Mouse (Mus musculus) hindlimb bud, embryonic 11.5 days (tissue): ENCODE results near the gene Slc10a6.

Experiments used
- DNase-seq: peaks from one replicate; pipeline ENCODE4 v3.0.0-alpha.2; 2012; ENCODE audit warnings: low read depth, low spot score; ENCODE audit errors: extremely low spot score

The Slc10a6 gene

DNA sequence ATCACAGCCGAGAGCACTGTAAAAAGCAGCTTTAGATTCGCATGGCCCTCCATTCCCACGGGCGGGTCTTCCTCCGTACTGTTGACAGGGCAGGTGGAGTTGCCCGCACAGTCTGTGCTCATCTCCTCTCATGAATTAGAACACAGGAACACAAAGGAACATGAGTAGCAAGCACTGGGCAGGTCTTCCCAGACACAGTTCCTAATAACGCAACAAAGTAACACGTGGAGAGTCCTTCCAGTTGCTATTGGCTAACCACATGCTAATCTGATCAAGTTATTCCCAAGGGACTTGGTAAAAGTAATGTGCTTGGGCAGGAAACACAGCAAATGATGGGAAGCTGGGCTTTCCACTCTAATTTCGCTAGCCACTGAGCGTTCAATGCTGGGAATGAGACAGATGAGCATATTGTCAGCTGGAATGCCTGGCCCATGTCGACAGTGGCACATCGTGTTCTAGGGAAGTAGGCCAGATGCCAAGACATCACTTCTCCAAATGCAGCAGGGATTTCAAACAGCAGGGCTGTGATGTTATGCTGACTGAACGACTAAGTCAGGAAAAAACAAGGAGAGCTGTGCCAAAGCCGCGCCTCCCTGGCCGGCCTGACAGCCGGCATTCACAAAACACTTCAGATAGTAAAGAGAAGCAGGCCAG, at the start of gene Slc10a6:
TSS of gene Slc10a6 (minus strand) at position 293 of the 654 bp plus-strand sequence.
- no peak for DNase-seq

DNA sequence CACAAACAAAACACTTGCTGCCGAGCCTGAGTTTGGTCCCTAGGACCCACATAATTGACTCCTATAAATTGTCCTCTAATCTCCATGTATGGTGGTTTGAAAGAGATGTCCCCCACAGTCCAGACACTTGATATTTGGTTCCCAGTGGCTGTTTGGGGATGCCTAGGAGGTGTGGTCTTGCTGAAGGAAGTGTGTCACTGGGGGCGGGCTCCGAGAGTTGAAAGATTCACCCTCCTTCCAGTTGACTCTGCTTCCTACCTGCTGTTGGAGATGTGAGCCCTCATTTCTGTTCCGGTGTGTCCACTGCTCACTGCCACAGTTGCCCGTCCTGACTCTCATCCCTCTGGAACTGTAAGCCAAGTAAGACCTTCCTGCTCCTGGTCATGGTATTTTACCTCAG, 49.8 kb upstream of the Slc10a6 start:
- DNase-seq, result no peak

DNA sequence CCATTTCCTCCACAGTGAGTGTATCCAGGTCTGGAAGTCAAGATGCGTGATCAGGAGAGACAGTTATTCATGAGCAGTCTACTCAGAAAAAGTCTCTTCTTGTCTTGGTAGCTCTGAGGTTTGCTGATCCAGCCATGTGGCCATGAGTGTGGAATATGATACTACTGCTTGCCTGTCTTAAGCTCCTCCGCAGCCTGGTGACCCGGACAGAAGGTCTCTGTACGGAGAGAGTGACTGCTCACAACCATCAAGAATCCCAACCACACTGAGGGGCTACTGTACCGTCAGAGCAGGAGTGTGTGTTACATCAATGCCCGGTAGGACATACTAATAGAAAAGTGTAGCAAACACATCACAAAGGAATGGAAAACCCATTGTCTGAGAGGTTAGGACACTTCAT, 48.7 kb upstream of the Slc10a6 start:
- no peak for DNase-seq

DNA sequence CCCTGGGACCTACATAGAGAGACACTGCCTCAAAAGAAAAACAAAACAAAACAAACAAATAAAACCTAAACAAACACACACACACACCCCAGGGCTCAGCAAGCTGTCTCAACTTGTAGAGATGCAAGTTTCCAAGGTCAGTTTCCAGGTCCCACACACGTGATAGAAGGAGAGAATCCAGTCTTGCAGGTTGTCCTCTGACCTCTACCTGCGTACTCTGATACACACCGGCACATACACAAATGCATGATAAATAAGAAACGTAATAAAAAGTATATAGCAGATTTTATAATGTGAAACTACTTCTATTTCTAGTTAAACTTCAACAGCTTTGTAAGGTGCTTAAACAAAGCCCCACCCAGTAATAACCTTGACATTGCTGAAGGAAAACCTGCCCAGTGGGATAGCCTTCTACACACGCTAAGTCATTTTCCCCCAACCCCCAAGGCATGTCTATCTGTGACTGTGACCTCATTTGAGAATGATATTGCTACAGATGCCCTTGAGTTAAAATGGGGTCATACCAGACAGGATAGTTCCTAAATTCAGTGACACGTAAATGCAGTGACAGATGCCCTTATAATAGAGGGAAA, 47.2 kb upstream of the Slc10a6 start:
- no peak for DNase-seq

DNA sequence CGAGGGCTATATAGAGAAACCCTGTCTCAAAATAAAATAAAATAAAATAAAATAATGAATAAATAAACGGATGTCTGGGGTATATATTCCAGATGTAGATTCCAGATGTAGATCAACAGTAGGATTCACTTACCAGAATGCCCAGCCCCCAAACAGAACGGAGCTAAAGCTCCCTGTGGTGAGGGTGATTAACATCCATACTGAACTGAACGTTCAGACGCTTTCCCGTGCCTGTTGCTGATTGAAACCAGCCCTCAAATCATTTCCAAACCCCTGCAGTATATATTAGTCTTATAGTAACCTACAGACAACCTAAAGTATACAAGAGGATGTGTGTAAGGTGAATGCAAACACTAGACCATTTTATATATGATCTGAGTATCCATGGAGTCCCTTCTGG, 45.3 kb upstream of the Slc10a6 start:
- DNase-seq, result no peak

DNA sequence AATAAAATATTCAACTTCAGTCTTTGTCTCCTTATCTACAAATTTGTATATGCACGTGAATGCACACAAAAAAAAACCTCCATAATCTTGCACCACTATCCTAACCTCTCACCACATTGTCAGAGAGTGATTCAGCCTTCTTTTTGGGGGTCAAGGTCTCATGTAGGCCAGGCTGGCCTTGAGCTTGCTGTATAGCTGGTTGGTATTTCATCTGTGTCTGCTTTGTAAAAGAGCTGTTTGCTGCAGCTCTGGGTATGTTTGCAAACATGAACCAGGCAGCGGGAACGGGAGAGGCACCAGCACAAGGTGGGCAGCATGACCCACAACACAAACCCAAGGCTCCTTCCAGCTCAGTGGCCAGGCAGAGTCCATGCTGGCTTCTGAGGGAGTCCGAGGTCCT, 44.4 kb upstream of the Slc10a6 start:
- no peak for DNase-seq

DNA sequence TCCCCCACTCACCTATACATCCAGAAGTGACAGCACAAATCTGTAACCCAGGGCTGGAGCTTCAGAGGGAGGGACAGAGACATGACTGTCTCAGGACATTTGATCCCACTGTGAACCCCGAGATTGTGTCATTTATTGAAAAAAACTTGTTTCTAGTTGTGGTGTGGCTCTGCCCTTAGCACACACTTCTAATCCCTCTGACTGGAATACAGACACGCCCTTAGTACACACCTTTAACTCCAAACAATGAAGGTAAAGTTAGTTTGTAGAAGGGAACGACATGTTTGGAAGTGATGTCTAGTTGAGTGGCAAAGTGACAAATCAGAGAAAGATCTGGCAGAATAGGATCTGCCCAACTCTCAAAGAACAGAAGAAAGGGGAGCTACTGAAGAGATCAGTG, 42.7 kb upstream of the Slc10a6 start:
- no peak for DNase-seq

DNA sequence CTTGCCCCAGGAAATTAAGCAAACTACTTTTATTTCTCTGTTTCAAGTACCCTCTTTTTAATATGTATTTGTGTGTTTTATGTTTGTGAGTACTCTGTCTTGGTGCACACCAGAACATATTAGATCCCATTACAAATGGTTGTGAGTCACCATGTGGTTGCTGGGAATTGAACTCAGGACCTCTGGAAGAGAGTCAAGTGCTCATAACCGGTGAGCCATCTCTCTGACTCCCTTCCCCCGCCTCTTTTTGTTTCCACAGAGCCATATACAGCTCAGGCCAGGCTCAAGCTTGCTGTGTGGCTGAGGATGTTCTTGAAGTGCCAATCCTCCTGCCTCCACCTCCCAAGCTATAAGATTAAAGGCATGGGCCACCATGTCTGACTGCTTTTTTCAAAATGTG, 36.7 kb upstream of the Slc10a6 start:
- DNase-seq, result no peak

DNA sequence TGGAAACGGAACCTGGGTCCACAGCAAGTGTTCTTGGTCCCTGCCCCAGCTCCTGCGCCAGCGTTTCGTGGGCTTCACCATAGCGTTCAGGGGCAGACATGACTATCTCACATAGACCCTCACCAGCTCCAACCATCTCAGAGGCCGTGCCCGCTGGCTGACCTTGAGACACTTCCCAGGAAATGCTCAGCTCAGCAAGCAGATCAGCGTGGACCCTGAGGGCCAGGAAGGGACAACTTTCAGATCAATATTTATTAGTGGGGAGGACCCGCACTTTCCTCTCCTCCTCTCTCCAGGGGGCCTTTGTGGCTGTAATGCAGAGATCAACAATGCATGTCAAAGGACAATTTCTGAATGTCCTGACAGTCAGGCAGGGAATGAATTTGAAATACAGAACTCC, 35.7 kb upstream of the Slc10a6 start:
- DNase-seq, result no peak

DNA sequence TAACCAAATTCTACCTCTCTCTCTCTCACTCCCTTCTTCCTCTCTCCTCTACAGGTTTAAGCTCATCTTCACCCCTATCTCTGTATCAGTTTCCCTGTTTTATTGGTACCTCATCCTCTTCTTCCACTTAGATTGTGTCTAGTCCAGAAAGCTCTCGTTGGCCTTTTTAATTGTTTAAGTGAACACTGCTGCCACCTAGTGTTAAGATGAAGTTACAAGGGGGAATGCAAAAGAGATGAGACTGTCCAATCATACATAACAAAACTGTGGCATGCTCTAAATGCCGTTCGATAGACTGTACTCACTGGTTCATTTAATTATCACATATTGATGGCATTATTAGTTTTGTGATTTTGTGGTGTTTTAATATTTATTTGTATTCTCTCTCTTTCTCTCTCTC, 30.4 kb upstream of the Slc10a6 start:
- DNase-seq, result no peak

DNA sequence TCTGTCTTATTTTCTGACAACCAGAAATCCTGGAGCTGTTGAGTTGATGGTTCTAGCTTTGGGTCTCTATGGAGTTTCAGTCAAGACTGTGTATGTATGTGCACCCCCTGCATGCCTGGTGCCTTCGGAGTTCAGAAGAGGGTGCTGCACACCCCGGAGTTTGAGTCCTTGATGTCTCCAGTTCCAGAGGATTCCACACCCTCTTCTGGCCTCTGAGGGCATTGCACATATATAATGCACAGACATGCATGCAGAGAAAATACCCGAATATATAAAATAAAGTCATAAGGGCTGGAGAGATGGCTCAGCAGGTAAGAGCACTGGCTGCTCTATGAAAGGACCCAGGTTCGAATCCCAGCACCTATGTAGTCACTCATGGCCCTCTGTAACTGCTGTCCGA, 29.7 kb upstream of the Slc10a6 start:
- no peak for DNase-seq

DNA sequence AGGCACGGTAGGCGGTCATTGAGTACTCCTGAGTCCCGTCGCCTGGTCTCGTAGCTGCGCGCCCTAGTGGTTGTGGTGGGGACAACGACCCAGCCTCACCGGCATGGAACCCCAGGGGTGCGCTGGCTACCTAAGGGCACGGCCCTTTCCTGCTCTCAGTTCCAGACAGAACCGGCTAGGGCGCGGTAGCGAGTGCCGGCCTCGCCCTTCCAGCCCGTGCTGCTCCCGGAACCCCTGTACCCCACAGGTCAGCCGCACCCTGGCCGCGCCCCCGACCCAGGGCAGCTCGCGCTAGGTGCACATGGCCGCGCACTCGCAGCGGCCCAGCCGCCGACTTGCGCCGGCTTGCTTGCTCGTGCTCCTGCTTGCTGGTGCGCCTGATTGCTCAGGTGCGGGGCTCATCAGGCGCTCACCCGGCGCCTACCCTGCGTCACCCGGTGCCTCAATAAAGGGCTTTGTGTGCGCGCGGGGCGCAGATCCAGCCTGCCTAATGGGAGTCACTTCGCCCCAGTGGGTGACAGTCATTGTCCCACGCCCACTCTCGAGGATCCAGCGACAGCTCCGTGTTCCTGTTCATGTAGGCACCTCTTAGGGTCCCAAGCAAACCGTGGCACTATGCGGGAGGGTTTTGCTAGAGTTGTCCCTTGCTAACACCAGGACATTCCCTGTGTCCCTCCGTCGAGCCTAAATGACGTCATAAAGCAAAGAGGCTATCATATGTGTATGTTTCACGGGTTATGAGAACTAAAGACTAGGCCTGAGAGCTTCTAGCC, 26.3 kb upstream of the Slc10a6 start, which contains the start of gene 1700016H13Rik:
TSS of gene 1700016H13Rik (minus strand) at position 665 of the 773 bp plus-strand sequence.
- DNase-seq, result no peak

DNA sequence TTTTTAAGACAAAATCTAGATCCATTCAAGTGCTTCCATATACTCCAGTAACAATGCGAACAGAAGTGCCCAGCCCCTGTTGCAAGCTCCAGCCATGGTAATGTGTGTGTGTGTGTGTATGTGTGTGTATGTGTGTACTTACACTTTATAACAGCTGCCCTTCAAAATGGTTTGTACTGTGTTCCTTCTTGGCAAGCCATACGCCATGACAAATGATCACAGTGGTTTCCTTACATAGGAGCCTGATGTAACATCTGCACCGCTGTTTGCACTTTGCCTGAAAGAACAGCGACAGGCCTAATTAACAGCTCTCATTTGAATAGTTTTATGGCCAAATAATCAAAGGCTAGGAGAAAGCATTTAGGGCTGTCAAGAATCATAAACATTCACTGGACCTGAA, 25.6 kb upstream of the Slc10a6 start:
- DNase-seq, result no peak

DNA sequence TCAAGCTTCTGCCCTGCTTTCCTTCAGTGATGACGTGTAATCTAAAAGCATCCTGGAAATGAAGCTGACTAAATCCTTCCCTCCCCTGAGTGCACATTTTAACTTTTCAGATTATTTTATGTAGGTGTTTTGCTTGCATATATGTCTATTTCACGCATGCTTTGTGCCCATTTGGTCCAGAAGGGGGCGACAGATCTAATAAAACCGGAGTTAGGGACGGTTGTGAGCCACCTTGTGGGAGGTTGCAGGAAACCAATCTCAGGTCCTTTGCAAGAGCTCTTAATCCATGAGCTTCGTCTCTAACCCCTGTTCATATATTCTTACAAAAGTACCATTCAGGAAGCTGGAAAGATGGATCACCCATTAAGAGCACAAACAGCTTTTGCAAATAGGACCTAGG, 25.0 kb upstream of the Slc10a6 start:
- peak; percentile 64 for DNase-seq

DNA sequence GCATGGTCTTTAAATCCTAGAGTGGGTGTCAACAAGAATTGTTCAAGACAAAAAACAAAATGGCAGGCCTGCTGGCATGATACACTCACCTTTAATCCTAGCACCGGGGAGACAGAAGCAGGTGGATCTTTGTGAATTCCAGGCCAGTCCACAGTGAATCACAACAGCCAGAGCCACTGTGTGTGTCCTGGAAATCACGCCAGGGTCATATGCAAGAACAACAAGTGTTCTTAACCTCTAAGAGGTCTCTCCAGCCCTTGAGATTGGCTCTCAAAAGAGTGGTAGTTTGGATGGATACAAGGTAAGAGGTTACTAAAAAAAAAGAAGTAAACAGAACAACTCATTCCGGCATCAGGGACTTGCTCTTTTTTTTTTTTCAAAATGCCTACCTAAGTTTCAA, 18.1 kb upstream of the Slc10a6 start:
- DNase-seq, result no peak

DNA sequence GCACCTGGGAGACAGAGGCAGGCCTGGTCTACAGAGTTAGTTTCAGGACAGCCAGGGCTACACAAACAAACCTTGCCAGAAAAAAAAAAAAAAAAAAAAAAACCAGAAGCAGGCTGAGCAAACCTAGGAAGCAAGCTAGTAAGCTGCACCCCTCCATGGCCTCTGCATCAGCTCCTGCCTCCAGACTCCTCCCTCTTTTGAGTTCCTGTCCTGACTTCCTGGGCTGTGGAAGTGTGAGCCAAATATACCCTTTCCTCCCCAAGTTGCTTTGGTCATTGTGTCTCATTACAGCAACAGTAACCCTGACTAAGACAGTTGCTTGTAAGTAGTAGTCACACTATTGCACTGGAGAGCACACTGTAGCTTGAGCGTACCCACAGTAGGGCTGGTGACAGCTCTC, 15.0 kb upstream of the Slc10a6 start:
- no peak for DNase-seq

DNA sequence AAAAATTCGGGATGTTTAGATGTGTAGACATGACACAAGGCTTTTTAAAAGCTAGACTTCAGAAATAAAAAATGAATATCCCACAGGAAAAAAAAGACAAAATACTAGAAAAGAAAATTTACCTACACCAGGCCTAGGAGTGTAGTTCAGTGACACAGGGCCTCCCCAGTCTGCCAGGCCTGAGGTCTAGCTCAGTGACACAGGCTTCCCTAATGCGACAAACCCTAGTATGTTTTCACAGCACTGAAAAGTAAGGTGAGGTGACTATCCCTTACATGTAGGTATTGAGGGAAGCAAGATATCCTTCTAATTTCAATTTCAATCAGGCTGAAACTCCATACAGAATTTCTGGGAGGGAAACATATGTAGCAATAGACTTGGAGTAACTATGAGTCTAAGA, 8.0 kb upstream of the Slc10a6 start:
- DNase-seq, result no peak

DNA sequence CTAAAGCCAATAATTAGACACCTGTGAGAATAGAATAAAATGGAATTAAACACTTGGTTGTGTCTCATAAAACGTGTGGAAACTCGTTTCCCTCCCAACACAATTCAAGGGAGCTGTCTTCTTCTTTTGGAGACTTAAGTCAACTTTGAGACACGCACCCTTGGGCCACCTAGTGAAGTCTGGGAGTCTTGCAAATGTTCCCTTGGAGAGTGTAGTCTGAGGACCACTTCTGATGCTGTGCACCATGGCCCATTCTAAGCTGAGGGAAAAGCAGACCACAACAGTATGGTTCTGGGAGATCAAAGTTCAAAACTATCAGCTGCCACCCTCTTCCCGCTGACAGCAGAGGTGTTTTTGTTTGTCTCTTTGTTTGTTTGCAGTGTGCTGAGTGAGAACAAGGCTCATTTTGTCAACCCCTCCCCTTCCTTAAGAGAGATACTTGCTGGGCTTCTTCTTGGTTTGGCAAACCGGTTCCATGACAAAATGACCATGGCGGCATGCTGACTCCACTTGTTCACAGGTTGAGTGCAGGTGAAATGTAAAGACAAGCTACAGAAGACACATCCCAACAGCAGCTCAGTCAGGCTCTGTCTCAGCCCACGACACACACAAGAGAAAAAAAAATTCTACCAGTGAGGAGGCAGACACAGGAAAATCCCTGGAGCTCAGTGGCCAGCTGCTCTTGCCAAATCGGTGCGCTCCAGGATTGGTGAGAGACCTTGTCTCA, 814 bp upstream of the Slc10a6 start:
- DNase-seq, result no peak

DNA sequence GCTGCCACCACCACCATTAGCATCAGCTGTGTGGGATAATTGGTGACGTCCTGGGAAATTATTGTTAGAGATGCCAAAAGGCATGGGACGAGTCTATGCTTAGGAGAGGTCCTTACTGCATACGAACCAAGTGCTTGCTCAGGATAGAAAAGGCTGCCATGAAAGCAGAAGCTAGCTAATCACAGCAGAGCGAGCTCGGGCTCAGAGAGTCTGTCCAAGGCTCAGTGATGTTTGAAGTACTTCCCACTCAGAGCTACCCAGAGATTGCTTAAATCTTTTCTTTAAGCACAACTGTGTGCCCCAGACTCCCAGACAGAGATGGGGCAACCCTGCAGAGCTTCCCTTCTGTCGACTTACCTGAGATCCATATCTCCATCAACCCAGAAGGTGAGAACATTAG, 704 bp downstream of the Slc10a6 start:
- no peak for DNase-seq

DNA sequence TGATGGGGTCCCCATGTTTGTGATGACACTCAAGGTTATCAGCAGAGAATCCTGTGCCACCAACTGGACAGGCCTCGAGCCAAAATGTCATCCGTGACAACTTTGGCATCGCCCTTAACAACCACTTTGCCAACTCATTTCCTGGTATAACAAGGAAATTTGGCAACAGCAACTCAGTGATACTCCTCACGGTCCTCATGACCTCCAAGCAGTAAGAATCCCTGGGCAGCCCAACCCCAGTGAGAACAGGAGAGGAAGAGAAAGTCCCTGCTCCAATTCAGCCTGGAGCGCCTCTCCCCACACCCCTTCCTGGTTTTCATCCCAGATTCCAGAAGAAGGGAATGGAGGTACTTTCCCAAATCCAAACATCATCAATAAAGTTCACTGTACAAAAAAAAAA, 4.4 kb downstream of the Slc10a6 start:
- no peak for DNase-seq

DNA sequence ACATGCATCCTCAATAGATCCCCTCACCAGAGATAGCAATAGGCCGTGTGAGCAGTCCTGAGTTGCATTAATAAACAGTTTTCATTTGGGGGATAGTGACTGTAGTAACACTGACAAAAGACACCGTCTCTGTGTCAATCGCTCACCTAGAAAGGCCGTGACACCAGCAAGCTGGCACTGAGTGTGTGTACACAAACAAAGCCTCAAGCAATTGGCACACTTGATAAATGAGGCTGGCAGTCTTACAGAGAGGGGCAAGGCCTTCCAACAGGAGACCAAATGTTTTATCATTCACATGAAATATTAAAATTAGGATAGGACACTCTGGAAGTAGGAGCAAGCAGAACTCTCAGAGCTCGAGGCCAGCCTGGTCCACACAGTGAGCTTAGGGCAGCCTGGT, 6.9 kb downstream of the Slc10a6 start:
- no peak for DNase-seq
